Mouse (Mus musculus): Measurements from ENCODE around the gene Gna12. TPM values are rescaled to one million over a fixed set of nuclear protein-coding genes. Genes with fewer than 3 reads are reported as not detected.

Gene Gna12
- polyA plus RNA-seq, 1 experiment from 2014 or later = 23.8 TPM

DNA sequence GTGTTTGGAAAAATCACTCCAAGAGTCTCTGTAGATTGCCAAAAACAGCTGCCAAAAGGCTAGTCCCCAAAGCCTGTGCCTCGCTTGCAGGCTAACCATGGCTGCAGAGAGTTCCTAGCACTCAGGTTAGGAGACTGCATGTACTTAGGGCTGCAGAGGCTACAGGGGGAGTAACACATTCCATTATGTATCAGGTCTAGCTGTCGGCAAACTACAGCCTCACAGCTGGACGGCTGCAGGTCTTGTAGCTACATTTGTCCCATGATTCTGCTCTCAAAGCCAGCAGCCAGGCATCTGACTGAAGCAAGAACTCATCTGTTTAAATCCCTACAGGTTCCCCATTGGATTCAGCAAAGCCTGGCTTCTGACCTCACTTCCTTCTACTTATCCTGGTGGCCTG is 35.5 kb downstream of the Gna12 start:
- H3K27ac ChIP-seq = 0 out of 2 replicates have a peak overlapping the region, but pooled peaks have one; percentile 26
- H3K4me2 ChIP-seq (replicated peaks) = no peak overlapping the region
- H3K36me3 ChIP-seq (replicated peaks; ENCODE audit: control insufficient read depth, insufficient read depth) = no peaks in the 10 kb centered on the region
- H3K9me3 ChIP-seq (ENCODE audit: control insufficient read depth, low read length) = no peaks in the 10 kb centered on the region
- H3K9ac ChIP-seq = 0 out of 2 replicates have a peak overlapping the region, but pooled peaks have one; percentile 12
- DNase-seq (ENCODE audit: low spot score) (no peak), ATAC-seq (ENCODE audit: low FRiP score) (no peak)
- peaks cover 60% of the 10 kb centered on the region for H3K4me1 ChIP-seq (replicated peaks; ENCODE audit: control insufficient read depth, insufficient read depth, low read length)
- 52% methylated on average over 3 of the region's 3 CpGs for WGBS
- H3K27me3 ChIP-seq (ENCODE audit: control insufficient read depth, insufficient read depth, low read length) = no peaks in the 10 kb centered on the region
- no peak overlapping the region for H3K4me3 ChIP-seq (replicated peaks; ENCODE audit: low read length)

DNA sequence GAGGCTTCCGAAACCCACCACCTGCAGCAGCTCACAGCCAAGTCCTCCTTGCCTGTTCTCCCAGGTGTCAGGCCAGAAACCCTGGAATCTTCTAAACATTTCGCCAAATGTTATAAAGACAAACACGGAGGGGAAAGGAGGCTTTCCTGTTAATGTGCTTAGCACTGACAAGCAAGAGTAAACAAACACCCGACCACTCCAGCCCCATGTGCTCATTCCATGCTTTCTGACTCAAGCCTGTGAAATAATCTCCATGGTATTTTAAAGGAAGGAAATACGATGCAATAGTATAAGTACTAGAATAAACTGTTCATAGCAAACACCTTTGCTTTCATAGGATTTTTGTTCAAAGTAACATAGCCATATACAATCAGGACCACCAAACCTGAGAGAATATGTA is 38.0 kb downstream of the Gna12 start:
- H3K27me3 ChIP-seq (ENCODE audit: control insufficient read depth, insufficient read depth, low read length) = no peaks in the 10 kb centered on the region
- H3K9ac ChIP-seq = no peak overlapping the region
- peak overlapping the region; percentile 85 for H3K27ac ChIP-seq
- 63% methylated on average over 5 of the region's 5 CpGs for WGBS
- no peak overlapping the region for H3K4me2 ChIP-seq (replicated peaks)
- peaks cover 55% of the 10 kb centered on the region for H3K4me1 ChIP-seq (replicated peaks; ENCODE audit: control insufficient read depth, insufficient read depth, low read length)
- H3K36me3 ChIP-seq (replicated peaks; ENCODE audit: control insufficient read depth, insufficient read depth) = no peaks in the 10 kb centered on the region
- ATAC-seq (ENCODE audit: low FRiP score) (no peak), DNase-seq (ENCODE audit: low spot score) (no peak)
- H3K4me3 ChIP-seq (replicated peaks; ENCODE audit: low read length) = no peak overlapping the region
- H3K9me3 ChIP-seq (ENCODE audit: control insufficient read depth, low read length) = no peaks in the 10 kb centered on the region

GRCm38 (mm10) chr5:140790937-140791877 is 39.0 kb downstream of the Gna12 start:
- WGBS = 29% methylated on average over 9 of the region's 9 CpGs
- H3K4me1 ChIP-seq (replicated peaks; ENCODE audit: control insufficient read depth, insufficient read depth, low read length) = peaks cover 55% of the 10 kb centered on the region

GRCm38 (mm10) chr5:140790392-140790791 is 39.8 kb downstream of the Gna12 start:
- Histone ChIP-seq H3K36me3 (replicated peaks; ENCODE audit: control insufficient read depth, insufficient read depth) (peaks cover under 1% of the 10 kb centered on the region; the same call in 1 of the 2 replicates), H3K4me1 (replicated peaks; ENCODE audit: control insufficient read depth, insufficient read depth, low read length) (peaks cover 55% of the 10 kb centered on the region), H3K9me3 (ENCODE audit: control insufficient read depth, low read length) (no peaks in the 10 kb centered on the region), H3K9ac (no peak overlapping the region), H3K27ac (peak overlapping the region; percentile 85), H3K4me2 (replicated peaks) (no peak overlapping the region), H3K4me3 (replicated peaks; ENCODE audit: low read length) (no peak overlapping the region), H3K27me3 (ENCODE audit: control insufficient read depth, insufficient read depth, low read length) (no peaks in the 10 kb centered on the region)
- WGBS = 61% methylated on average over 2 of the region's 2 CpGs
- no peak for ATAC-seq (ENCODE audit: low FRiP score)
- DNase-seq (ENCODE audit: low spot score) = no peak

More at GRCm38 (mm10) chr5:140790937-140791877, 39.0 kb downstream of the Gna12 start:
- peak; percentile 70; the same call in 1 of the 2 replicates for ATAC-seq (ENCODE audit: low FRiP score)
- no peaks in the 10 kb centered on the region for H3K9me3 ChIP-seq (ENCODE audit: control insufficient read depth, low read length)
- H3K4me2 ChIP-seq (replicated peaks) = no peak overlapping the region
- peak overlapping the region; percentile 85 for H3K27ac ChIP-seq
- no peak overlapping the region for H3K4me3 ChIP-seq (replicated peaks; ENCODE audit: low read length)
- no peaks in the 10 kb centered on the region for H3K36me3 ChIP-seq (replicated peaks; ENCODE audit: control insufficient read depth, insufficient read depth)
- H3K9ac ChIP-seq = no peak overlapping the region
- no peaks in the 10 kb centered on the region for H3K27me3 ChIP-seq (ENCODE audit: control insufficient read depth, insufficient read depth, low read length)
- peak; percentile 80 for DNase-seq (ENCODE audit: low spot score)

DNA sequence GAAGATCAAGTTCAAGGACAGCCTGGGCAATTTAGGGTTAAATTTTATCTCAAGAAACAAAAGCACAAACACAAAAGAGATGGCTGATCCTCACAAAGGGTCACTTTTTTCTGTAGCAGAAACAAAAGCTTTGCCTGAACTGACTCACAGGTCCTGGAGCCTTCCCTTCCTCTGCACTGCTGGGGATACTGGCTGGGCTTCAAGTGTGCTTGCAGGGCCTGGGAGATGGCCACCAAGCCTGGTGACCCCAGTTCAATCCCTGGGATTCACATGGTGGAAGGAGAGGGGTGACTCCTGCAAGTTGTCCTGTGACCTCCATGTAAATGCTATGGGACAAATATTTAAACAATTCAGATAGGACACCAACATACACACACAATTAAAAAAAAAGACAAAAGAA is 40.7 kb downstream of the Gna12 start:
- Histone ChIP-seq H3K36me3 (replicated peaks; ENCODE audit: control insufficient read depth, insufficient read depth) (peaks cover 9% of the 10 kb centered on the region), H3K4me2 (replicated peaks) (no peak overlapping the region), H3K9me3 (ENCODE audit: control insufficient read depth, low read length) (no peaks in the 10 kb centered on the region), H3K9ac (no peak overlapping the region), H3K27me3 (ENCODE audit: control insufficient read depth, insufficient read depth, low read length) (no peaks in the 10 kb centered on the region), H3K27ac (peak overlapping the region; percentile 85), H3K4me3 (replicated peaks; ENCODE audit: low read length) (no peak overlapping the region), H3K4me1 (replicated peaks; ENCODE audit: control insufficient read depth, insufficient read depth, low read length) (peaks cover 48% of the 10 kb centered on the region)
- DNase-seq (ENCODE audit: low spot score) (no peak), ATAC-seq (ENCODE audit: low FRiP score) (no peak)

- DNase-seq (ENCODE audit: low spot score) (no peak), ATAC-seq (ENCODE audit: low FRiP score) (no peak)
- Histone ChIP-seq H3K36me3 (replicated peaks; ENCODE audit: control insufficient read depth, insufficient read depth) (peaks cover 39% of the 10 kb centered on the region), H3K27me3 (ENCODE audit: control insufficient read depth, insufficient read depth, low read length) (no peaks in the 10 kb centered on the region), H3K4me2 (replicated peaks) (no peak overlapping the region), H3K9ac (no peak overlapping the region), H3K27ac (no peak overlapping the region), H3K4me1 (replicated peaks; ENCODE audit: control insufficient read depth, insufficient read depth, low read length) (peaks cover 15% of the 10 kb centered on the region), H3K4me3 (replicated peaks; ENCODE audit: low read length) (no peak overlapping the region), H3K9me3 (ENCODE audit: control insufficient read depth, low read length) (no peaks in the 10 kb centered on the region)
- 86% methylated on average over 13 of the region's 13 CpGs for WGBS
Observed at GRCm38 (mm10) chr5:140785240-140785872, 44.9 kb downstream of the Gna12 start.

DNA sequence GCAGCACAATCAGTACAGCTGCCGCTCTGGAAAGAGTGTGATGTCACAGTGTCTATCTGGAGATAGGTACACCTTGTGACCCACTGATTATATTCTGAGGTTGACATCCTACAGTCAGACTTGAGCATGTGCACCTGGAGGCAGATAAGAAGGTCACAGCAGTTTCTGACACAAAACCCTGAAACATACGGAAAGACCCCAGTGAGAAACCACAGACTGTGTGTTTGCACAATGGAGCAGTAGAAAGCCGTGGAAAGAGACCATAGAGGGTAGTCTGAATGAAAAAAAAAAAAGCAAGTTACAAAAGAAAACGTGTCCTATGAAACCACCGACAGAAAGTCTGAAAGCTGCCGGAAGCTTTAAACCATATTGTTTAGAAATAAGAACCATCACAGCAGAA is 45.9 kb downstream of the Gna12 start:
- Histone ChIP-seq H3K9ac (no peak overlapping the region), H3K27ac (no peak overlapping the region), H3K4me1 (replicated peaks; ENCODE audit: control insufficient read depth, insufficient read depth, low read length) (0 out of 2 replicates have a peak, but pooled peaks cover 4% of the 10 kb centered on the region), H3K4me3 (replicated peaks; ENCODE audit: low read length) (no peak overlapping the region), H3K9me3 (ENCODE audit: control insufficient read depth, low read length) (no peaks in the 10 kb centered on the region), H3K4me2 (replicated peaks) (no peak overlapping the region), H3K27me3 (ENCODE audit: control insufficient read depth, insufficient read depth, low read length) (no peaks in the 10 kb centered on the region), H3K36me3 (replicated peaks; ENCODE audit: control insufficient read depth, insufficient read depth) (peaks cover 39% of the 10 kb centered on the region)
- DNase-seq (ENCODE audit: low spot score) (no peak), ATAC-seq (ENCODE audit: low FRiP score) (no peak)
- whole genome bisulfite sequencing = 89% methylated on average over 6 of the region's 6 CpGs

- no peak for ATAC-seq (ENCODE audit: low FRiP score)
- 95% methylated on average over 4 of the region's 4 CpGs for WGBS
- no peak overlapping the region for H3K27ac ChIP-seq
- H3K36me3 ChIP-seq (replicated peaks; ENCODE audit: control insufficient read depth, insufficient read depth) = peaks cover 41% of the 10 kb centered on the region
- H3K9me3 ChIP-seq (ENCODE audit: control insufficient read depth, low read length) = no peaks in the 10 kb centered on the region
- no peak overlapping the region for H3K4me2 ChIP-seq (replicated peaks)
- no peak overlapping the region for H3K9ac ChIP-seq
- H3K27me3 ChIP-seq (ENCODE audit: control insufficient read depth, insufficient read depth, low read length) = no peaks in the 10 kb centered on the region
- H3K4me1 ChIP-seq (replicated peaks; ENCODE audit: control insufficient read depth, insufficient read depth, low read length) = no peaks in the 10 kb centered on the region
- H3K4me3 ChIP-seq (replicated peaks; ENCODE audit: low read length) = no peak overlapping the region
- DNase-seq (ENCODE audit: low spot score) = no peak
Observed at GRCm38 (mm10) chr5:140783577-140783976, 46.7 kb downstream of the Gna12 start.

DNA sequence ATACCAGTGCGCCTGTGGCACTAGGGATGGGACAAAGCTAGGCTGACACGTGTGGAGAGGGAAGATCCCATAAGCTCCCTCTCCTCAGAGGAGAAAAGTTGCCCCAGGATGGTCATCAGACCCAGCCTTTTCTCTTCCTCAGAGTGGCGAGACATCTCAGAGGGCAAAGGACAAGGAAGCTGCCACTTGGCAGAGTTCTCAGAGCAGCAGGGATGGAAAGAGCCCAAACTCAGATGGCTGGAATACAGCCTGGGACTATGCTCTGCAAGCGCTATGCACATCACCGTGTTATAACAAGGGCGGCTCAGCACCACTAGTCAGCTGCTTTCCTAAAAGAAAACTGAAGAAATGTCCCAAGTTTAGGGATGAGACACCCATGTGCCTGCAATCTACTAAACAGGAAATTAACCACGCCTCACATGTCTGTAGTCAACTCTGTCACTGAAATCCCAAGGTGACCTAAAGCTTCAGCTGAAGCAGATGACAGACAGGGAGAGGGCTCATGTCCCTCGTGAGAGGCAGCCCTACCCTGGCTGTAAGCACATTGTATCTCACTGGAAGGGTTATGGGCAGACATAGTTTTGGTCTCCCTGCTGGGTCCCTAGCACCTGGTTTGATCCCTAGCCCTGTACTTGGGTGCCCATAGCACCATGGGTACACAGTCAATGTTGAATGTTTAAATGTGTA is 48.2 kb downstream of the Gna12 start:
- Histone ChIP-seq H3K27me3 (ENCODE audit: control insufficient read depth, insufficient read depth, low read length) (no peaks in the 10 kb centered on the region), H3K4me3 (replicated peaks; ENCODE audit: low read length) (no peak overlapping the region), H3K36me3 (replicated peaks; ENCODE audit: control insufficient read depth, insufficient read depth) (peaks cover 47% of the 10 kb centered on the region), H3K4me2 (replicated peaks) (no peak overlapping the region), H3K9me3 (ENCODE audit: control insufficient read depth, low read length) (no peaks in the 10 kb centered on the region), H3K9ac (no peak overlapping the region), H3K27ac (no peak overlapping the region), H3K4me1 (replicated peaks; ENCODE audit: control insufficient read depth, insufficient read depth, low read length) (no peaks in the 10 kb centered on the region)
- WGBS = 95% methylated on average over 8 of the region's 8 CpGs
- DNase-seq (ENCODE audit: low spot score) (no peak), ATAC-seq (ENCODE audit: low FRiP score) (no peak)
